Mouse (Mus musculus): ENCODE measurements around the gene Inf2.

DNA sequence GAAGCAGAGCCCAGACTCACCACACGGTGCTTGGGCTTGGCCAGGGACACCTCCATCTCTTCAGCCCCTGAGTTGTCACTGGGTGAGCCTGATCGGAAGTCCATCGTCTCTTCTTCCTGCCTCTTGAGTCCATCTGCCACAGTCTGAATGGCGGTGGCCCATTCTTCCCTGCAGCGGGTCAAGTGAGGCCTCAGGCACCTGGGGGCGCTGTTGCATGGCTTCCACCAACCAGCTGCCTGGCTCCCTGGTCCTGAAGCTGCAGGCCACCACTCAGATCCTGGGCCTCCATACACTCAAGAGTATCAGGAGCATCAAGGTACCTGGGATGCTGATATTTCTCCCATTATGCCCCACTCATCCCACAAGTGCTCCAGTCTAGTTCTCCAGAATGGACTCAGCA is 70.5 kb downstream of the Inf2 start:
- TF ChIP-seq POLR2A (IDR thresholded peaks at IDR 0.05; ENCODE audit: control insufficient read depth, low read depth, low read length) (no peak), CTCF (IDR thresholded peaks at IDR 0.05; ENCODE audit: control insufficient read depth, insufficient read depth, insufficient replicate concordance, low read depth, low read length) (peak; percentile 37; the same call in 1 of the 2 replicates)
